Mouse (Mus musculus) myocyte (in vitro differentiated cells): ENCODE measurements at regions not wholly inside any gene's neighbourhood (a gene's known extent, or its start where the extent isn't known, plus 50 kb on each side); places are given as distances from the start of the nearest gene placed in this dataset.

ENCODE experiments used
- H3K27me3 ChIP-seq: one replicate; pipeline ENCODE4 v1.6.1; 2011; ENCODE audit not compliant: control insufficient read depth, insufficient read depth, insufficient read length
- H3K36me3 ChIP-seq: one replicate; pipeline ENCODE4 v1.6.1; 2011; ENCODE audit not compliant: control insufficient read depth, insufficient read depth
- H3K4me2 ChIP-seq: one replicate; pipeline ENCODE4 v1.6.1; 2011; ENCODE audit warnings: low read depth, control low read depth
- H3K4me3 ChIP-seq: one replicate; pipeline ENCODE4 v1.5.1; 2011; ENCODE audit warnings: mild to moderate bottlenecking, control low read depth, moderate library complexity
- H3K79me2 ChIP-seq: one replicate; pipeline ENCODE4 v1.6.1; 2011; ENCODE audit not compliant: control insufficient read depth, insufficient read depth
- H3ac ChIP-seq: one replicate; pipeline ENCODE4 v1.6.1; 2011; ENCODE audit not compliant: control insufficient read depth, insufficient read length
- CEBPB ChIP-seq: IDR thresholded peaks from 2 replicates; pipeline ENCODE4 v1.6.1; 2011; ENCODE audit warnings: mild to moderate bottlenecking, moderate library complexity; ENCODE audit not compliant: poor library complexity, insufficient read depth, severe bottlenecking
- E2F4 ChIP-seq: IDR thresholded peaks from one replicate; pipeline ENCODE4 v1.6.1; 2011; ENCODE audit warnings: mild to moderate bottlenecking, control low read depth, moderate library complexity; ENCODE audit not compliant: insufficient read depth
- MAX ChIP-seq: IDR thresholded peaks from one replicate; pipeline ENCODE4 v1.6.1; 2011; ENCODE audit warnings: low read depth, mild to moderate bottlenecking, control low read depth
- MYOD1 ChIP-seq, 3 experiments: IDR thresholded peaks; one replicate each; pipeline ENCODE4 v1.6.1; 2011; ENCODE audit warnings: control low read depth in 2 of 3, low read depth in 2 of 3, mild to moderate bottlenecking in 2 of 3, moderate library complexity in 1 of 3; ENCODE audit not compliant: insufficient read length in 2 of 3, control insufficient read depth in 1 of 3
- MYOG ChIP-seq, 3 experiments: IDR thresholded peaks; one replicate each; pipeline ENCODE4 v1.6.1; 2011; ENCODE audit warnings: control low read depth in 2 of 3, low read depth in 2 of 3, mild to moderate bottlenecking in 2 of 3; ENCODE audit not compliant: insufficient read length in 2 of 3, control insufficient read depth in 1 of 3, insufficient read depth in 1 of 3
- POLR2A ChIP-seq: IDR thresholded peaks from one replicate; pipeline ENCODE4 v1.6.1; 2011; ENCODE audit warnings: low read depth, mild to moderate bottlenecking, control low read depth, moderate library complexity; ENCODE audit not compliant: insufficient read length
- POLR2AphosphoS2 ChIP-seq: IDR thresholded peaks from one replicate; pipeline ENCODE4 v1.6.1; 2011; ENCODE audit warnings: low read depth, control low read depth; ENCODE audit not compliant: insufficient read length
- REST ChIP-seq: IDR thresholded peaks from one replicate; pipeline ENCODE4 v1.6.1; 2011; ENCODE audit warnings: mild to moderate bottlenecking, control low read depth, moderate library complexity; ENCODE audit not compliant: insufficient read depth, insufficient read length
- SRF ChIP-seq: IDR thresholded peaks from one replicate; pipeline ENCODE4 v1.6.1; 2011; ENCODE audit warnings: low read depth; ENCODE audit not compliant: control insufficient read depth, insufficient read length
- TCF12 ChIP-seq: IDR thresholded peaks from one replicate; pipeline ENCODE4 v1.6.1; 2011; ENCODE audit warnings: mild to moderate bottlenecking, control low read depth; ENCODE audit not compliant: poor library complexity, insufficient read depth, severe bottlenecking
- TCF3 ChIP-seq: IDR thresholded peaks from one replicate; pipeline ENCODE4 v1.6.1; 2011; ENCODE audit warnings: low read depth, control low read depth; ENCODE audit not compliant: insufficient read length
- USF1 ChIP-seq: IDR thresholded peaks from one replicate; pipeline ENCODE4 v1.6.1; 2011; ENCODE audit warnings: low read depth, mild to moderate bottlenecking, control low read depth, moderate library complexity

- Histone ChIP-seq H3K27me3 (no peaks in the 10 kb centered on the region), H3K36me3 (no peaks in the 10 kb centered on the region), H3K4me3 (no peak overlapping the region), H3ac (no peak overlapping the region), H3K79me2 (no peaks in the 10 kb centered on the region), H3K4me2 (no peak overlapping the region)
- no peak for TF ChIP-seq REST
These were observed 457.0 kb upstream of the Vstm2b start for GRCm38 (mm10) chr7:40441128-40441527.

- TF ChIP-seq E2F4: no peak
- TF ChIP-seq TCF3: no peak
- no peak for TF ChIP-seq MYOG (IDR thresholded peaks at IDR 0.05; ENCODE audit: control insufficient read depth in 1 of 3, insufficient read depth in 1 of 3, insufficient read length in 2 of 3, low read depth in 2 of 3)
- no peak for TF ChIP-seq MYOD1 (IDR thresholded peaks at IDR 0.05; ENCODE audit: control insufficient read depth in 1 of 3, insufficient read length in 2 of 3, low read depth in 2 of 3)
- TF ChIP-seq TCF12: no peak
- TF ChIP-seq MAX: no peak
- TF ChIP-seq POLR2A: no peak
- TF ChIP-seq SRF: no peak
- no peak for TF ChIP-seq CEBPB
- no peak for TF ChIP-seq REST
- TF ChIP-seq POLR2AphosphoS2: no peak
- no peak for TF ChIP-seq USF1
- Histone ChIP-seq H3K27me3 (no peaks in the 10 kb centered on the region), H3ac (no peak overlapping the region), H3K79me2 (no peaks in the 10 kb centered on the region), H3K4me3 (no peak overlapping the region), H3K4me2 (no peak overlapping the region), H3K36me3 (no peaks in the 10 kb centered on the region)
These were observed 456.3 kb upstream of the Vstm2b start for GRCm38 (mm10) chr7:40441786-40442185.

- no peaks in the 10 kb centered on the region for H3K79me2 ChIP-seq
- H3K4me2 ChIP-seq: no peak overlapping the region
- no peaks in the 10 kb centered on the region for H3K27me3 ChIP-seq
- no peak overlapping the region for H3K4me3 ChIP-seq
- no peak overlapping the region for H3ac ChIP-seq
- TF ChIP-seq SRF (no peak), MYOG (IDR thresholded peaks at IDR 0.05; ENCODE audit: control insufficient read depth in 1 of 3, insufficient read depth in 1 of 3, insufficient read length in 2 of 3, low read depth in 2 of 3) (no peak), E2F4 (no peak), POLR2AphosphoS2 (no peak), POLR2A (no peak), CEBPB (no peak), MYOD1 (IDR thresholded peaks at IDR 0.05; ENCODE audit: control insufficient read depth in 1 of 3, insufficient read length in 2 of 3, low read depth in 2 of 3) (no peak), TCF12 (no peak)
- no peaks in the 10 kb centered on the region for H3K36me3 ChIP-seq
These were observed 431.7 kb upstream of the Vstm2b start for GRCm38 (mm10) chr7:40466382-40466781.

GRCm38 (mm10) chr7:40487256-40487655 is 410.9 kb upstream of the Vstm2b start:
- TF ChIP-seq POLR2AphosphoS2: no peak
- no peak for TF ChIP-seq TCF3
- TF ChIP-seq USF1: no peak
- no peak for TF ChIP-seq POLR2A
- no peak for TF ChIP-seq REST
- no peak for TF ChIP-seq MYOG (IDR thresholded peaks at IDR 0.05; ENCODE audit: control insufficient read depth in 1 of 3, insufficient read depth in 1 of 3, insufficient read length in 2 of 3, low read depth in 2 of 3)
- TF ChIP-seq MAX: no peak
- no peak for TF ChIP-seq E2F4
- TF ChIP-seq TCF12: no peak
- TF ChIP-seq MYOD1 (IDR thresholded peaks at IDR 0.05; ENCODE audit: control insufficient read depth in 1 of 3, insufficient read length in 2 of 3, low read depth in 2 of 3): no peak
- no peak for TF ChIP-seq SRF
- TF ChIP-seq CEBPB: no peak
- no peaks in the 10 kb centered on the region for H3K27me3 ChIP-seq

GRCm38 (mm10) chr7:40522703-40523267 is 375.3 kb upstream of the Vstm2b start:
- Histone ChIP-seq H3ac (no peak overlapping the region), H3K27me3 (no peaks in the 10 kb centered on the region), H3K36me3 (no peaks in the 10 kb centered on the region), H3K79me2 (no peaks in the 10 kb centered on the region), H3K4me2 (no peak overlapping the region), H3K4me3 (no peak overlapping the region)
- TF ChIP-seq MYOD1 (IDR thresholded peaks at IDR 0.05; ENCODE audit: control insufficient read depth in 1 of 3, insufficient read length in 2 of 3, low read depth in 2 of 3) (no peak), MAX (no peak), POLR2AphosphoS2 (no peak), SRF (no peak), MYOG (IDR thresholded peaks at IDR 0.05; ENCODE audit: control insufficient read depth in 1 of 3, insufficient read depth in 1 of 3, insufficient read length in 2 of 3, low read depth in 2 of 3) (no peak), E2F4 (no peak), TCF3 (no peak), REST (no peak), POLR2A (no peak), CEBPB (no peak), TCF12 (no peak), USF1 (no peak)

More at GRCm38 (mm10) chr7:40487256-40487655, 410.9 kb upstream of the Vstm2b start:
- H3K36me3 ChIP-seq: no peaks in the 10 kb centered on the region
- no peak overlapping the region for H3K4me3 ChIP-seq
- H3K79me2 ChIP-seq: no peaks in the 10 kb centered on the region
- no peak overlapping the region for H3ac ChIP-seq
- no peak overlapping the region for H3K4me2 ChIP-seq
